Comparison of ENCODE assay signal across 15 mouse cellular contexts in the genomic region with DNA sequence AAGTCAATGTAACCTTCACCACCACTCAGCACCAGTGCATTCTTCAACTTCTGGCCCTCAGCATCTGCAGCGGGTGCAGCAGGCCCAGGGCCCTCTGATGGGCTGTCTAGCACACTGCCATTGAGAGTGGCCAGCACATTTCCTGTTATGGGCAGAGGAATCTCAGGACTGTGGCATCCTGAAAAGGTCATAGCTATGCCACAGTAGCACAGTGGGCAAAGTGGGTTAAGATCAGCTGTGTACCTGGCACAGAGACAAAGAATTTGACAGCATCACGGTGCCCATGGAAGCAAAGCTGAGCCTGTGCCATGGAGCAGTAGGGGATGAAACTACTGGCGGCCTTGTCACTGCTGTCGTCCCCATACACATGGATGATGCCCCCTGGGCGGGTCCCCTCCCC. TPM values are rescaled to one million over a fixed set of nuclear protein-coding genes. Genes with fewer than 3 reads are reported as not detected.
DNase-seq lines count a peak whose midpoint lies in the region; ATAC-seq and TF ChIP-seq lines count a peak whose summit lies in the region.
"Had no signal": no experiment of that assay in that cellular context is flagged by ENCODE, and none has a peak within 500 bp of the region (broad histone marks: within the 10 kb centered on the region; RNA-seq: fewer than 3 reads in every experiment).

No protein-coding gene starts in this region.

- WGBS in heart, adult 2 months = 56% methylated on average over 5 of the region's 5 CpGs
- 78% methylated on average over 5 of the region's 5 CpGs for WGBS in heart, embryonic 12.5 days
- 85% methylated on average over 5 of the region's 5 CpGs for WGBS in liver, embryonic 12.5 days (ENCODE audit: insufficient replicate concordance)
- 79% methylated on average over 5 of the region's 5 CpGs for WGBS in liver, postnatal 0 days (ENCODE audit: insufficient replicate concordance)
- WGBS in thymus, adult 2 months = 93% methylated on average over 5 of the region's 5 CpGs

- peak; percentile 46 to 70 for DNase-seq in heart, adult 2 months
- no peak for DNase-seq in liver, postnatal 0 days
- DNase-seq in heart, postnatal 10 days = peak; percentile 80 to 83
- no peak for DNase-seq in right cerebral cortex, postnatal 14 days
- no peak for DNase-seq in thymus, adult 2 months
- DNase-seq: lung, postnatal 10 days; spleen, adult 18-20 months; thymus, adult 18-20 months had no signal

- H3K9me3 ChIP-seq in heart, embryonic 12.5 days (replicated peaks) = no peaks in the 10 kb centered on the region
- H3K9me3 ChIP-seq in liver, embryonic 12.5 days (replicated peaks) = no peaks in the 10 kb centered on the region
- no peaks in the 10 kb centered on the region for H3K9me3 ChIP-seq in liver, postnatal 0 days (ENCODE audit: low read length)
- H3K9me3 ChIP-seq: forebrain, embryonic 15.5 days; hindbrain, embryonic 12.5 days; kidney, embryonic 15.5 days; midbrain, embryonic 15.5 days had no signal

- H3K4me3 ChIP-seq in heart, adult 2 months = no peak overlapping the region
- H3K4me3 ChIP-seq in heart, embryonic 12.5 days = no peak overlapping the region
- H3K4me3 ChIP-seq in liver, embryonic 12.5 days = no peak overlapping the region
- no peak overlapping the region for H3K4me3 ChIP-seq in liver, postnatal 0 days (ENCODE audit: low read depth, low read length)
- no peak overlapping the region for H3K4me3 ChIP-seq in thymus, adult 2 months (ENCODE audit: control insufficient read depth, insufficient read depth, low read length)
- H3K4me3 ChIP-seq: erythroblast, embryonic 14.5 days; forebrain, embryonic 15.5 days; hindbrain, embryonic 12.5 days; kidney, embryonic 15.5 days; midbrain, embryonic 15.5 days had no signal

- TF ChIP-seq POLR2A in heart, adult 2 months (IDR thresholded peaks at IDR 0.05; ENCODE audit: insufficient read depth, low read depth, low read length) = no peak
- no peak for TF ChIP-seq POLR2A in thymus, adult 2 months (IDR thresholded peaks at IDR 0.05; ENCODE audit: control insufficient read depth, extremely low read depth, insufficient read depth, low read length, poor library complexity)

- H3K79me2 ChIP-seq in heart, adult 2 months (replicated peaks; ENCODE audit: control insufficient read depth, insufficient read depth, low read length) = no peaks in the 10 kb centered on the region

- H3K9ac ChIP-seq in heart, adult 2 months (ENCODE audit: low read depth, low read length) = no peak overlapping the region
- no peak overlapping the region for H3K9ac ChIP-seq in heart, embryonic 12.5 days
- H3K9ac ChIP-seq in liver, embryonic 12.5 days = no peak overlapping the region
- no peak overlapping the region for H3K9ac ChIP-seq in liver, postnatal 0 days (replicated peaks)
- H3K9ac ChIP-seq: forebrain, embryonic 15.5 days; hindbrain, embryonic 12.5 days; midbrain, embryonic 15.5 days had no signal

- ATAC-seq in heart, embryonic 12.5 days (ENCODE audit: insufficient number of reproducible peaks, low FRiP score) = no peak
- ATAC-seq in liver, embryonic 12.5 days = no peak
- ATAC-seq in liver, postnatal 0 days = no peak
- ATAC-seq: forebrain, embryonic 15.5 days; midbrain, embryonic 15.5 days had no signal

- peak; percentile 48; the same call in 1 of the 2 replicates for TF ChIP-seq EP300 in heart, adult 2 months (IDR thresholded peaks at IDR 0.05; ENCODE audit: insufficient read depth, low read depth, low read length)
- TF ChIP-seq EP300 in liver, postnatal 0 days (IDR thresholded peaks at IDR 0.05; ENCODE audit: low read depth) = no peak

- H3K4me1 ChIP-seq in heart, adult 2 months (ENCODE audit: control insufficient read depth, insufficient read depth, low read length) = peaks cover 3% of the 10 kb centered on the region
- H3K4me1 ChIP-seq in heart, embryonic 12.5 days (replicated peaks) = peaks cover 38% of the 10 kb centered on the region
- H3K4me1 ChIP-seq in liver, embryonic 12.5 days = peaks cover 65% of the 10 kb centered on the region
- peaks cover 32% of the 10 kb centered on the region for H3K4me1 ChIP-seq in liver, postnatal 0 days (ENCODE audit: insufficient read depth)
- H3K4me1 ChIP-seq in thymus, adult 2 months (replicated peaks; ENCODE audit: control insufficient read depth, insufficient read depth, low read length) = peaks cover 22% of the 10 kb centered on the region

- H3K27me3 ChIP-seq in heart, adult 2 months (ENCODE audit: control insufficient read depth, insufficient read depth, low read length) = no peaks in the 10 kb centered on the region
- H3K27me3 ChIP-seq in heart, embryonic 12.5 days (replicated peaks) = no peaks in the 10 kb centered on the region
- no peaks in the 10 kb centered on the region for H3K27me3 ChIP-seq in liver, embryonic 12.5 days (replicated peaks)
- no peaks in the 10 kb centered on the region for H3K27me3 ChIP-seq in liver, postnatal 0 days (ENCODE audit: insufficient read depth, low read length)
- H3K27me3 ChIP-seq in thymus, adult 2 months (ENCODE audit: control insufficient read depth, insufficient read depth, low read length) = no peaks in the 10 kb centered on the region
- H3K27me3 ChIP-seq: forebrain, embryonic 15.5 days; hindbrain, embryonic 12.5 days; kidney, embryonic 15.5 days; midbrain, embryonic 15.5 days had no signal

- no peaks in the 10 kb centered on the region for H3K36me3 ChIP-seq in heart, adult 2 months (ENCODE audit: control insufficient read depth, insufficient read depth, low read length)
- H3K36me3 ChIP-seq in heart, embryonic 12.5 days = peaks cover 73% of the 10 kb centered on the region
- H3K36me3 ChIP-seq in liver, embryonic 12.5 days = peaks cover 73% of the 10 kb centered on the region
- peaks cover 61% of the 10 kb centered on the region for H3K36me3 ChIP-seq in liver, postnatal 0 days (replicated peaks; ENCODE audit: insufficient read depth, low read length)
- H3K36me3 ChIP-seq in thymus, adult 2 months (ENCODE audit: control insufficient read depth, insufficient read depth, low read length) = peaks cover 47% of the 10 kb centered on the region

- H3K4me2 ChIP-seq in heart, embryonic 12.5 days = no peak overlapping the region
- H3K4me2 ChIP-seq in liver, embryonic 12.5 days = no peak overlapping the region
- H3K4me2 ChIP-seq in liver, postnatal 0 days (ENCODE audit: low read depth, low read length) = no peak overlapping the region
- H3K4me2 ChIP-seq: forebrain, embryonic 15.5 days; hindbrain, embryonic 12.5 days; kidney, embryonic 15.5 days; midbrain, embryonic 15.5 days had no signal

- intact Hi-C loops in heart, adult 2 months (cut with DNase I) = no loop called here
- intact Hi-C loops in heart, postnatal 10 days (cut with DNase I) = loop anchor here (5.0 kb wide), 1 partner anchor 162 kb away; the partner anchor contains the start of gene Msrb1

- peak; percentile 7; the same call in 1 of the 2 replicates for TF ChIP-seq CTCF in heart, adult 2 months (IDR thresholded peaks at IDR 0.05)
- TF ChIP-seq CTCF in liver, postnatal 0 days (IDR thresholded peaks at IDR 0.05; ENCODE audit: low read depth) = no peak
- no peak for TF ChIP-seq CTCF in thymus, adult 2 months (IDR thresholded peaks at IDR 0.05; ENCODE audit: borderline replicate concordance, control insufficient read depth, extremely low read depth, insufficient read depth, low read length, poor library complexity)

- H3K27ac ChIP-seq in heart, adult 2 months = peak overlapping the region; percentile 46
- H3K27ac ChIP-seq in heart, embryonic 12.5 days (ENCODE audit: poor library complexity, severe bottlenecking) = no peak overlapping the region
- peak overlapping the region; percentile 89 for H3K27ac ChIP-seq in liver, embryonic 12.5 days
- H3K27ac ChIP-seq in liver, postnatal 0 days (ENCODE audit: low read depth) = no peak overlapping the region
- H3K27ac ChIP-seq in thymus, adult 2 months (ENCODE audit: control insufficient read depth, insufficient read depth, low read length) = no peak overlapping the region
- H3K27ac ChIP-seq: forebrain, embryonic 15.5 days; hindbrain, embryonic 12.5 days; kidney, embryonic 15.5 days; midbrain, embryonic 15.5 days had no signal

RNA-seq across cellular contexts. Expression of gene Nme3, which starts 2.9 kb away (rescaled TPM):
- 10 to 100 TPM; 30.7 to 37.7 TPM for total RNA-seq in heart, adult 2 months (2021)
- polyA plus RNA-seq in heart, adult 2 months (2012; rRNA removed) = 46.4 and 55.2 TPM in 2 replicates
- 34.5 and 36.5 TPM in 2 replicates for polyA plus RNA-seq in heart, embryonic 12.5 days (2016; fragmentation: Nextera tagmentation; extraction: Ambion mirVana)
- polyA plus RNA-seq in liver, embryonic 12.5 days (2016; fragmentation: Nextera tagmentation; extraction: Ambion mirVana) = 67.9 and 68.8 TPM in 2 replicates
- polyA plus RNA-seq in liver, postnatal 0 days (2015; fragmentation: Nextera tagmentation; extraction: Ambion mirVana) = 37.1 and 37.8 TPM in 2 replicates
- 10 to 100 TPM; 45.4 to 54.6 TPM for total RNA-seq in heart, postnatal 10 days (2021)
- 63.3 and 76.7 TPM in 2 replicates for polyA plus RNA-seq in thymus, adult 2 months (2012; rRNA removed)

RNA-seq across cellular contexts. Expression of gene Mrps34, which starts 4.2 kb away (rescaled TPM):
- 100 to 1,000 TPM in 1 of 2 experiments, 10 to 100 TPM in 1; 95.6 to 102 TPM for total RNA-seq in heart, adult 2 months (2021)
- polyA plus RNA-seq in heart, adult 2 months (2012; rRNA removed) = 102 and 133 TPM in 2 replicates
- polyA plus RNA-seq in heart, embryonic 12.5 days (2016; fragmentation: Nextera tagmentation; extraction: Ambion mirVana) = 91.1 and 94.9 TPM in 2 replicates
- polyA plus RNA-seq in liver, embryonic 12.5 days (2016; fragmentation: Nextera tagmentation; extraction: Ambion mirVana) = 101 and 106 TPM in 2 replicates
- 99.6 and 101 TPM in 2 replicates for polyA plus RNA-seq in liver, postnatal 0 days (2015; fragmentation: Nextera tagmentation; extraction: Ambion mirVana)
- 100 to 1,000 TPM; 114 to 116 TPM for total RNA-seq in heart, postnatal 10 days (2021)
- 146 and 152 TPM in 2 replicates for polyA plus RNA-seq in thymus, adult 2 months (2012; rRNA removed)

RNA-seq across cellular contexts. Expression of gene Eme2, which starts 4.3 kb away (rescaled TPM):
- total RNA-seq in heart, adult 2 months (2021) = 10 to 100 TPM; 16.9 to 18.3 TPM
- polyA plus RNA-seq in heart, adult 2 months (2012; rRNA removed) = 19.3 and 20.3 TPM in 2 replicates
- 25.4 and 27.2 TPM in 2 replicates for polyA plus RNA-seq in heart, embryonic 12.5 days (2016; fragmentation: Nextera tagmentation; extraction: Ambion mirVana)
- polyA plus RNA-seq in liver, embryonic 12.5 days (2016; fragmentation: Nextera tagmentation; extraction: Ambion mirVana) = 20.3 and 21.4 TPM in 2 replicates
- polyA plus RNA-seq in liver, postnatal 0 days (2015; fragmentation: Nextera tagmentation; extraction: Ambion mirVana) = 11.3 and 11.9 TPM in 2 replicates
- total RNA-seq in heart, postnatal 10 days (2021) = 10 to 100 TPM; 17.1 to 23.7 TPM
- polyA plus RNA-seq in thymus, adult 2 months (2012; rRNA removed) = 48.2 and 55.3 TPM in 2 replicates

RNA-seq across cellular contexts. Expression of gene Spsb3, which starts 12.7 kb away (rescaled TPM):
- 10 to 100 TPM; 30.4 to 33.8 TPM for total RNA-seq in heart, adult 2 months (2021)
- 47.0 and 66.2 TPM in 2 replicates for polyA plus RNA-seq in heart, adult 2 months (2012; rRNA removed)
- 25.7 and 28.3 TPM in 2 replicates for polyA plus RNA-seq in heart, embryonic 12.5 days (2016; fragmentation: Nextera tagmentation; extraction: Ambion mirVana)
- 37.5 and 40.0 TPM in 2 replicates for polyA plus RNA-seq in liver, embryonic 12.5 days (2016; fragmentation: Nextera tagmentation; extraction: Ambion mirVana)
- 43.5 and 45.5 TPM in 2 replicates for polyA plus RNA-seq in liver, postnatal 0 days (2015; fragmentation: Nextera tagmentation; extraction: Ambion mirVana)
- total RNA-seq in heart, postnatal 10 days (2021) = 10 to 100 TPM; 41.3 to 45.8 TPM
- 274 and 285 TPM in 2 replicates for polyA plus RNA-seq in thymus, adult 2 months (2012; rRNA removed)

RNA-seq across cellular contexts. Expression of gene Nubp2, which starts 13.0 kb away (rescaled TPM):
- 10 to 100 TPM; 18.2 to 22.7 TPM for total RNA-seq in heart, adult 2 months (2021)
- polyA plus RNA-seq in heart, adult 2 months (2012; rRNA removed) = 17.8 and 17.9 TPM in 2 replicates
- 31.9 and 33.1 TPM in 2 replicates for polyA plus RNA-seq in heart, embryonic 12.5 days (2016; fragmentation: Nextera tagmentation; extraction: Ambion mirVana)
- polyA plus RNA-seq in liver, embryonic 12.5 days (2016; fragmentation: Nextera tagmentation; extraction: Ambion mirVana) = 97.7 and 108 TPM in 2 replicates
- polyA plus RNA-seq in liver, postnatal 0 days (2015; fragmentation: Nextera tagmentation; extraction: Ambion mirVana) = 41.5 and 46.4 TPM in 2 replicates
- total RNA-seq in heart, postnatal 10 days (2021) = 10 to 100 TPM; 27.0 to 27.8 TPM
- polyA plus RNA-seq in thymus, adult 2 months (2012; rRNA removed) = 88.8 and 96.1 TPM in 2 replicates

Comparison
In these comparisons a context has a peak if more than half of its experiments do, and no peak if none do; other contexts are left out.
1. H3K27ac ChIP-seq: peak in heart, adult 2 months (single experiment) and liver, embryonic 12.5 days (single experiment); none in heart, embryonic 12.5 days (single experiment), liver, postnatal 0 days (single experiment) and thymus, adult 2 months (single experiment).
2. DNase-seq: peak in heart, adult 2 months (2 of 2) and heart, postnatal 10 days (2 of 2); none in liver, postnatal 0 days (single experiment), right cerebral cortex, postnatal 14 days (single experiment) and thymus, adult 2 months (single experiment).